ENCODE assay signal across 8 mouse cellular contexts in genomic region chr2:91194624-91195332, GRCm38 (mm10). TPM values are rescaled to one million over a fixed set of nuclear protein-coding genes. Genes with fewer than 3 reads are reported as not detected.
DNase-seq lines count a peak whose midpoint lies in the region; ATAC-seq and TF ChIP-seq lines count a peak whose summit lies in the region.

No protein-coding gene starts in this region.

- peak; percentile 98 for TF ChIP-seq CTCF in lung, postnatal 0 days (IDR thresholded peaks at IDR 0.05)

- H3K9ac ChIP-seq in embryonic facial prominence, embryonic 11.5 days (replicated peaks; ENCODE audit: low read length): peak overlapping the region; percentile 10
- H3K9ac ChIP-seq in lung, postnatal 0 days (replicated peaks; ENCODE audit: low read depth): peak overlapping the region; percentile 35

- H3K4me2 ChIP-seq in embryonic facial prominence, embryonic 11.5 days (ENCODE audit: low read depth, low read length): peak overlapping the region; percentile 37
- H3K4me2 ChIP-seq in lung, postnatal 0 days (replicated peaks; ENCODE audit: low read depth, low read length): peak overlapping the region; percentile 57

- no peaks in the 10 kb centered on the region for H3K9me3 ChIP-seq in embryonic facial prominence, embryonic 11.5 days (replicated peaks; ENCODE audit: control insufficient read depth, low read length)
- no peaks in the 10 kb centered on the region for H3K9me3 ChIP-seq in lung, postnatal 0 days (ENCODE audit: low read length)

- no peaks in the 10 kb centered on the region for H3K4me1 ChIP-seq in embryonic facial prominence, embryonic 11.5 days (ENCODE audit: control insufficient read depth, insufficient read depth, low read length)
- no peaks in the 10 kb centered on the region for H3K4me1 ChIP-seq in lung, postnatal 0 days (ENCODE audit: insufficient read depth, low read depth, low read length)

- H3K36me3 ChIP-seq in embryonic facial prominence, embryonic 11.5 days (replicated peaks; ENCODE audit: control insufficient read depth, insufficient read depth, low read depth, low read length): no peaks in the 10 kb centered on the region
- H3K36me3 ChIP-seq in lung, postnatal 0 days (ENCODE audit: insufficient read depth, low read length): no peaks in the 10 kb centered on the region

- DNase-seq in CD8-positive naive resting alpha-beta T cell, adult 2 months (ENCODE audit: low read depth in 2 of 2, low spot score in 2 of 2): peak; percentile 57 to 67
- peak; percentile 91 for DNase-seq in adrenal gland, adult 2 months
- peak; percentile 78 for DNase-seq in embryonic facial prominence, embryonic 11.5 days (ENCODE audit: low spot score)
- DNase-seq in heart, adult 9 months (ENCODE audit: low spot score in 2 of 2): peak; percentile 89 to 91
- DNase-seq in kidney, adult 8-10 months: peak; percentile 90 to 91
- peak; percentile 95 for DNase-seq in lung, postnatal 0 days (ENCODE audit: low spot score)
- DNase-seq in ovary, postnatal 10 days (ENCODE audit: low spot score): peak; percentile 45
- DNase-seq in yolk sac, embryonic 10.5 days (ENCODE audit: low spot score): peak; percentile 92

- ATAC-seq in embryonic facial prominence, embryonic 11.5 days (replicated peaks; ENCODE audit: insufficient number of reproducible peaks, low FRiP score, low TSS enrichment, low read depth): peak; percentile 89
- peak; percentile 87 for ATAC-seq in lung, postnatal 0 days

- H3K27ac ChIP-seq in embryonic facial prominence, embryonic 11.5 days (replicated peaks; ENCODE audit: low read depth, low read length): no peak overlapping the region
- peak overlapping the region; percentile 87 for H3K27ac ChIP-seq in lung, postnatal 0 days (ENCODE audit: low read length)

- H3K27me3 ChIP-seq in embryonic facial prominence, embryonic 11.5 days (ENCODE audit: control insufficient read depth, insufficient read depth, low read length): no peaks in the 10 kb centered on the region
- no peaks in the 10 kb centered on the region for H3K27me3 ChIP-seq in lung, postnatal 0 days (replicated peaks; ENCODE audit: insufficient read depth, low read length)

- peak overlapping the region; percentile 16; the same call in 1 of the 2 replicates for H3K4me3 ChIP-seq in embryonic facial prominence, embryonic 11.5 days (ENCODE audit: low read depth, low read length)
- H3K4me3 ChIP-seq in lung, postnatal 0 days (ENCODE audit: low read depth, low read length): peak overlapping the region; percentile 38

- under 1% methylated on average over 27 of the region's 27 CpGs for WGBS in embryonic facial prominence, embryonic 11.5 days
- 1% methylated on average over 22 of the region's 27 CpGs for WGBS in lung, postnatal 0 days

- peak; percentile 62; the same call in 1 of the 2 replicates for TF ChIP-seq EP300 in lung, postnatal 0 days (IDR thresholded peaks at IDR 0.05)

RNA-seq across cellular contexts. Expression of gene Nr1h3, which starts 7.9 kb away (rescaled TPM):
- 10 to 100 TPM; 22.1 to 56.8 TPM for total RNA-seq in adrenal gland, adult 2 months (2021)
- 44.2 and 62.7 TPM in 2 replicates for polyA plus RNA-seq in adrenal gland, adult 2 months (2012; rRNA removed)
- 0.91 and 0.95 TPM in 2 replicates for polyA plus RNA-seq in embryonic facial prominence, embryonic 11.5 days (2014; fragmentation: Nextera tagmentation; extraction: Ambion mirVana)
- 31.0 and 34.4 TPM in 2 replicates for polyA plus RNA-seq in lung, postnatal 0 days (2015; fragmentation: Nextera tagmentation; extraction: Ambion mirVana)

RNA-seq across cellular contexts. Expression of gene Acp2, which starts 7.9 kb away (rescaled TPM):
- total RNA-seq in adrenal gland, adult 2 months (2021): 10 to 100 TPM; 49.5 to 50.4 TPM
- polyA plus RNA-seq in adrenal gland, adult 2 months (2012; rRNA removed): 28.7 and 46.6 TPM in 2 replicates
- 31.1 and 37.2 TPM in 2 replicates for polyA plus RNA-seq in embryonic facial prominence, embryonic 11.5 days (2014; fragmentation: Nextera tagmentation; extraction: Ambion mirVana)
- polyA plus RNA-seq in lung, postnatal 0 days (2015; fragmentation: Nextera tagmentation; extraction: Ambion mirVana): 21.7 and 22.1 TPM in 2 replicates

RNA-seq across cellular contexts. Expression of gene Madd, which starts 11.1 kb away (rescaled TPM):
- total RNA-seq in adrenal gland, adult 2 months (2021): 10 to 100 TPM; 18.5 to 20.0 TPM
- 8.9 and 9.0 TPM in 2 replicates for polyA plus RNA-seq in adrenal gland, adult 2 months (2012; rRNA removed)
- polyA plus RNA-seq in embryonic facial prominence, embryonic 11.5 days (2014; fragmentation: Nextera tagmentation; extraction: Ambion mirVana): 7.9 and 8.0 TPM in 2 replicates
- polyA plus RNA-seq in lung, postnatal 0 days (2015; fragmentation: Nextera tagmentation; extraction: Ambion mirVana): 7.6 and 10.5 TPM in 2 replicates

RNA-seq across cellular contexts. Expression of gene Ddb2, which starts 42.0 kb away (rescaled TPM):
- total RNA-seq in adrenal gland, adult 2 months (2021): 1 to 10 TPM; 8.1 to 8.3 TPM
- 12.4 and 12.5 TPM in 2 replicates for polyA plus RNA-seq in adrenal gland, adult 2 months (2012; rRNA removed)
- polyA plus RNA-seq in embryonic facial prominence, embryonic 11.5 days (2014; fragmentation: Nextera tagmentation; extraction: Ambion mirVana): 11.4 and 12.6 TPM in 2 replicates
- 13.6 and 14.1 TPM in 2 replicates for polyA plus RNA-seq in lung, postnatal 0 days (2015; fragmentation: Nextera tagmentation; extraction: Ambion mirVana)

Comparison
In these comparisons a context has a peak if more than half of its experiments do, and no peak if none do; other contexts are left out.
1. DNase-seq: peak in every context shown above with its lines; median percentile 95 in lung, postnatal 0 days; 92 in yolk sac, embryonic 10.5 days; 91 in adrenal gland, adult 2 months; 90 in kidney, adult 8-10 months; 90 in heart, adult 9 months; 78 in embryonic facial prominence, embryonic 11.5 days; 62 in CD8-positive naive resting alpha-beta T cell, adult 2 months; 45 in ovary, postnatal 10 days.
2. RNA of gene Nr1h3, which starts 7.9 kb away (polyA plus RNA-seq): 44.2 to 62.7 TPM in adrenal gland, adult 2 months and 31.0 to 34.4 TPM in lung, postnatal 0 days; 0.91 to 0.95 TPM in embryonic facial prominence, embryonic 11.5 days; every median in the first group is over 10 times any median in the second.